Mouse (Mus musculus): ENCODE measurements at regions not wholly inside any gene's neighbourhood (a gene's known extent, or its start where the extent isn't known, plus 50 kb on each side); places are given as distances from the start of the nearest gene placed in this dataset.

GRCm38 (mm10) chr10:66433490-66433889, 662.4 kb upstream of the Jmjd1c start:
- ATAC-seq = no peak

- ATAC-seq = no peak
Observed at GRCm38 (mm10) chr10:66470684-66471083, 625.2 kb upstream of the Jmjd1c start.

- ATAC-seq = no peak
Observed at GRCm38 (mm10) chr10:66472038-66472437, 623.9 kb upstream of the Jmjd1c start.

GRCm38 (mm10) chr10:66475187-66475735, 620.7 kb upstream of the Jmjd1c start:
- ATAC-seq = no peak

- ATAC-seq = no peak
Observed at GRCm38 (mm10) chr10:66490871-66491270, 605.1 kb upstream of the Jmjd1c start.

- ATAC-seq = no peak
Observed at GRCm38 (mm10) chr10:66491850-66492249, 604.1 kb upstream of the Jmjd1c start.

GRCm38 (mm10) chr10:66539846-66540245, 556.1 kb upstream of the Jmjd1c start:
- ATAC-seq = no peak

- no peak for ATAC-seq
Observed at GRCm38 (mm10) chr10:66546656-66547055, 549.3 kb upstream of the Jmjd1c start.

GRCm38 (mm10) chr10:66547660-66548059, 548.3 kb upstream of the Jmjd1c start:
- no peak for ATAC-seq

GRCm38 (mm10) chr10:66548073-66548472, 547.9 kb upstream of the Jmjd1c start:
- no peak for ATAC-seq

- no peak for ATAC-seq
Observed at GRCm38 (mm10) chr10:66552919-66553318, 543.0 kb upstream of the Jmjd1c start.

- ATAC-seq = no peak
Observed at GRCm38 (mm10) chr10:66554259-66554658, 541.7 kb upstream of the Jmjd1c start.

- no peak for ATAC-seq
Observed at GRCm38 (mm10) chr10:66558097-66558840, 537.7 kb upstream of the Jmjd1c start.

GRCm38 (mm10) chr10:66565374-66565773, 530.6 kb upstream of the Jmjd1c start:
- no peak for ATAC-seq

GRCm38 (mm10) chr10:66574846-66575535, 520.9 kb upstream of the Jmjd1c start:
- no peak for ATAC-seq

- ATAC-seq = no peak
Observed at GRCm38 (mm10) chr10:66593001-66593400, 502.9 kb upstream of the Jmjd1c start.

- ATAC-seq = no peak
Observed at GRCm38 (mm10) chr10:66593506-66593905, 502.4 kb upstream of the Jmjd1c start.

- ATAC-seq = no peak
Observed at GRCm38 (mm10) chr10:66597952-66598351, 498.0 kb upstream of the Jmjd1c start.

- ATAC-seq = no peak
Observed at GRCm38 (mm10) chr10:66607141-66607540, 488.8 kb upstream of the Jmjd1c start.

GRCm38 (mm10) chr10:66616280-66616679, 479.6 kb upstream of the Jmjd1c start:
- no peak for ATAC-seq

- ATAC-seq = no peak
Observed at GRCm38 (mm10) chr10:66630996-66631395, 464.9 kb upstream of the Jmjd1c start.

- no peak for ATAC-seq
Observed at GRCm38 (mm10) chr10:66640890-66641847, 454.8 kb upstream of the Jmjd1c start.

GRCm38 (mm10) chr10:66641966-66642365, 454.0 kb upstream of the Jmjd1c start:
- ATAC-seq = no peak
